Mouse (Mus musculus): ENCODE data around the gene Dennd1c.

DNA sequence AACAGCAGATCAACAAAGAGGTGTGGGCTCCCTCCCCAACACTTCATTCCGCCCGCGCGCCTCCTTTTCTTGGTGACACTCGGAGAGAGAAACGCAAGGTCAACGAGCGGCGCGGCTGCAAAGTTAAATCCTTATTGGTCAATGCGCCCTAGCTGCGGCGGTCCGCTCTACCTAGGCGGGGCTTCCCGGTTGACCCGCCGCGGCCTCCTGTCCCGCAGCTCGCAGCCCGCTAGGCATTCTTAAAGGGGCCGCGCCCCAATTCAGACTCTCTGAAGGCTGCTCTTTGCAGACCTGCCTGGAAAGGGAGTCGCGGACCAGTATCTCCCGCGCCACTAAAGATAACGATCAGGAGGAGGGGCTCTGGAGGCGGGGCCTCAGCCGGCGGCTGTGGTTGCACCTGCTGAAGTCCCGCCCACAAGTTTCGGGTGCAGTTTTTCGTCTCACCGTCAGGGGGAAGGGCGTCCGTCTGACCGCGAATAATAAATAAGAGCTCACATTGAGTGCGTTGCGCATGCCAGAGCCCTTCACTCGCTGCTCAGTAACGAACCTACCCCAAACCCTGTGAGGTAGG, 18.0 kb downstream of the Dennd1c start:
- TF ChIP-seq GATA1 (IDR thresholded peaks at IDR 0.05; ENCODE audit: low read length) = peak; percentile 63
- TF ChIP-seq TAL1 (IDR thresholded peaks at IDR 0.05; ENCODE audit: low read length) = no peak
